Mouse (Mus musculus) lung, postnatal 0 days (tissue): ENCODE measurements around the gene Arid1a. TPM values are rescaled to one million over a fixed set of nuclear protein-coding genes. Genes with fewer than 3 reads are reported as not detected.

Experiments used
- ATAC-seq: fragments of 200-750 bp; cut with Nextera tagmentation; 2 replicates; pipeline ENCODE4 v1.8.0; 2017; ENCODE audit warnings: moderate library complexity
- DNase-seq: peaks from one replicate; pipeline ENCODE4 v3.0.0-alpha.2; 2016; ENCODE audit warnings: low spot score
- H3K27ac ChIP-seq: fragments of 300-500 bp; sonication (generic); 2 replicates; pipeline ENCODE4 v1.5.1; 2014; ENCODE audit warnings: antibody characterized with exemption, mild to moderate bottlenecking, low read length, mixed read lengths
- H3K27me3 ChIP-seq: fragments of 300-500 bp; sonication (generic); replicated peaks from 2 replicates; pipeline ENCODE4 v1.6.1; 2014; ENCODE audit warnings: low read length, mixed read lengths; ENCODE audit not compliant: insufficient read depth
- H3K36me3 ChIP-seq: fragments of 300-500 bp; sonication (generic); 2 replicates; pipeline ENCODE4 v1.6.1; 2014; ENCODE audit warnings: low read length, mixed read lengths; ENCODE audit not compliant: insufficient read depth
- H3K4me1 ChIP-seq: fragments of 300-500 bp; sonication (generic); 2 replicates; pipeline ENCODE4 v1.6.1; 2014; ENCODE audit warnings: antibody characterized with exemption, low read depth, low read length, mixed read lengths; ENCODE audit not compliant: insufficient read depth
- H3K4me2 ChIP-seq: fragments of 300-500 bp; sonication (generic); replicated peaks from 2 replicates; pipeline ENCODE4 v1.6.1; 2014; ENCODE audit warnings: low read depth, mild to moderate bottlenecking, low read length, moderate library complexity, mixed read lengths
- H3K4me3 ChIP-seq: fragments of 300-500 bp; sonication (generic); 2 replicates; pipeline ENCODE4 v1.5.1; 2014; ENCODE audit warnings: low read depth, low read length
- H3K9ac ChIP-seq: fragments of 300-500 bp; sonication (generic); replicated peaks from 2 replicates; pipeline ENCODE4 v1.6.1; 2014; ENCODE audit warnings: low read depth, mild to moderate bottlenecking
- H3K9me3 ChIP-seq: fragments of 300-500 bp; sonication (generic); 2 replicates; pipeline ENCODE4 v1.6.1; 2016; ENCODE audit warnings: low read length, mixed read lengths
- CTCF ChIP-seq: IDR thresholded peaks from 2 replicates; pipeline ENCODE4 v1.5.1; 2016; ENCODE audit warnings: antibody characterized with exemption, mild to moderate bottlenecking
- EP300 ChIP-seq: IDR thresholded peaks from 2 replicates; pipeline ENCODE4 v1.6.1; 2016; ENCODE audit warnings: antibody characterized with exemption, mild to moderate bottlenecking, control low read depth
- WGBS: fragments of 180-500 bp; shearing (Covaris S2); extraction: QIAGEN DNeasy Blood & Tissue Kit; methylation state at CpG from one replicate; pipeline ENCODE4 v1.1.7; 2014; 5-methylcytosine and 5-hydroxymethylcytosine counted together
- polyA plus RNA-seq: library from polyadenylated mRNA; unstranded; fragments of >200 nt; fragmentation: Nextera tagmentation; extraction: Ambion mirVana; gene quantifications from 2 replicates; pipeline ENCODE4 v1.2.1, GENCODE M21; 2015

The Arid1a gene
- polyA plus RNA-seq, 1 experiment from 2014 or later, result 13.7 TPM

DNA sequence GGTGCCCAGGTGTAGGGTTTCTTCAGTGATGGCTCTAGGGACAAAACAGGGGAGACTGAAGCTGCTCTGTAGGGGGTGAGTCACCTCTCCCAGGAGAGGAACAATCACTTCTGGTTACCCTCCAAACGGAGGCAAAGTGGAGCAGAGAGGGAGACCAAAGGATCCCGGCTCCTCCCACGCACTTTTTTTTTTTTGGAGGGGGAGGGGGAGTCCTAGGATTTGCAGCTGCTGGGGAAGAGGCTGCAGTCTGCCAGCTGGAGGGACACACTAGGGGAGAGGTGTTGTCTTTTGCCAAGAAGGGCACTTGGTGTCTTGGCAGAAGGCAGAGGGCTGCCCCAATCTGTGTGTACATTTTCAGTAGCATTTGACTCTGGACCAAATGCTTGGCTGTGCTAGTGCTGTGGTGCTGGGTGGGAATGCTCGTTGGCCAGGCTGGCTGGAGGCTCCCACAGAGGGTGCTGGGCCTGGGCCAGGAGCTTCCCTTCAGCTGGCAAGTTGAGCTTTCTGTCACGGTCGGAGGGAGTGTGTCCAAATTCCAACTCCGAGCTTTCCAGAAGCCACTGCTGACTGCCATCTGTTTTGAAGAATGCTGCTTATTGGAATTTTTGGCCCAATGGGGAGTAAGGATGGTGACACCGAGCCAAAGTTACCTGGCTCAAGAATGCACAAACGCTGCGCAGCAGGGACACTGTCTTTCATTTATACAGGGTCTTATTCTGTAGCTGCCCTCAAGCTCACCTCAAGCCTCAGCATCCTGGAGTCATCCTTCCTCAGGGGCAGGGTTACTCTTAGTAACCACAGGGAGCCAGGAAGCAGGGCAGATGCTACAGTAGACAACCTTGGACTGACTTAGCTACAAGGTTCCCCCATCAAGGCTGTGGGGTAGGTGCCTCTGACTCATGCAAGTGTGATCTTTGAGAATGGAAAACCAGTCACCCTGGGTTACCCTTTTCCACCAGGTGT is 96.1 kb downstream of the Arid1a start:
- H3K27ac ChIP-seq, result peak overlapping the region; percentile 98
- H3K9me3 ChIP-seq, result no peaks in the 10 kb centered on the region
- peak overlapping the region; percentile 58 for H3K9ac ChIP-seq
- peaks cover 10% of the 10 kb centered on the region for H3K4me1 ChIP-seq
- peak overlapping the region; percentile 66 for H3K4me2 ChIP-seq
- 4% methylated on average over 10 of the region's 10 CpGs for WGBS
- H3K36me3 ChIP-seq, result no peaks in the 10 kb centered on the region
- no peak for TF ChIP-seq CTCF
- TF ChIP-seq EP300, result peak; percentile 65; the same call in 1 of the 2 replicates
- peak overlapping the region; percentile 33 for H3K4me3 ChIP-seq
- DNase-seq (peak; percentile 93), ATAC-seq (peak; percentile 75)
- H3K27me3 ChIP-seq, result no peaks in the 10 kb centered on the region

DNA sequence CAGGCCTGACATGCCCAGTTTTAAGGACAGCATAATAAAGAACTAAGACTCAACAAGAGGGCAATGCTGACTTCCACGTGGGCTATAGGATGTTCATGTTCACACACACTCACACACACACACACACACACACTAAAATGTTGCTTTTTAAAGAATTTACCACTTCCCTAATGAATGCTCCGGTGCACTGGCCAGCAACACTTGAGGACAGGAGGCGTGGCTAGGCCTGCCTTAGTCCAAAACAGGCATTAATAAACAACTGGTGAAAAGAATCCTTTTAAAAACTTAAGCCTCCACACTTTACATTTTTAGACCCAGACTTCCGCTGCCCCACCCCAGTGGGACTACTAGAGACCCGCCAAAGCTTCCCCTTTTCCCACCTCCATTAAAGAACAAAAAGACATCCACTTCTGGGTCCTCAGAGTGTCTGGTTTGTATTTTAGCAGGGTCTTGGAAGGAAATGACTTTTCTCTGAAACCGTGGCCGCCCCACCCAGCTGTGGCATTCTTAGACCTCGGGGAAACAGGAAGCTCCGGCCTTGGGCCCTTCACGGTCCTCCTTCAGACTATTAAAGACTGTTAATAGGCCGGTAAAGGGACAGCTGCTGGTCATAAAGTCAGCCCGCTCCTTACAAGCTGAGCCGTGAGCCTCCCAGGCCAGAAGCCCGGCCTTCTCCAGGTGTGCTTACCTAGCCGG is 96.9 kb downstream of the Arid1a start:
- Histone ChIP-seq H3K4me2 (peak overlapping the region; percentile 66), H3K27ac (peak overlapping the region; percentile 98), H3K4me3 (peak overlapping the region; percentile 33), H3K27me3 (no peaks in the 10 kb centered on the region), H3K9ac (peak overlapping the region; percentile 58), H3K4me1 (peaks cover 10% of the 10 kb centered on the region), H3K9me3 (no peaks in the 10 kb centered on the region), H3K36me3 (no peaks in the 10 kb centered on the region)
- 2% methylated on average over 15 of the region's 15 CpGs for WGBS
- ATAC-seq (peak; percentile 71), DNase-seq (peak; percentile 89)
- TF ChIP-seq CTCF (no peak), EP300 (peak; percentile 27)

- Histone ChIP-seq H3K9ac (0 out of 2 replicates have a peak overlapping the region, but pooled peaks have one; percentile 13), H3K36me3 (no peaks in the 10 kb centered on the region), H3K4me3 (no peak overlapping the region), H3K4me1 (peaks cover 10% of the 10 kb centered on the region), H3K27me3 (no peaks in the 10 kb centered on the region), H3K9me3 (no peaks in the 10 kb centered on the region), H3K4me2 (peak overlapping the region; percentile 66), H3K27ac (peak overlapping the region; percentile 98)
- ATAC-seq (peak; percentile 45), DNase-seq (peak; percentile 82)
- WGBS, result 35% methylated on average over 2 of the region's 2 CpGs
- TF ChIP-seq CTCF, result no peak
- no peak for TF ChIP-seq EP300
These were observed 97.8 kb downstream of the Arid1a start for GRCm38 (mm10) chr4:133658729-133659128.

GRCm38 (mm10) chr4:133657829-133658458 is 98.6 kb downstream of the Arid1a start:
- DNase-seq (no peak), ATAC-seq (no peak)
- Histone ChIP-seq H3K9ac (no peak overlapping the region), H3K4me1 (peaks cover 10% of the 10 kb centered on the region), H3K4me2 (no peak overlapping the region), H3K9me3 (no peaks in the 10 kb centered on the region), H3K27ac (peak overlapping the region; percentile 66), H3K4me3 (no peak overlapping the region), H3K27me3 (no peaks in the 10 kb centered on the region), H3K36me3 (no peaks in the 10 kb centered on the region)
- WGBS, result 39% methylated on average over 5 of the region's 5 CpGs
- TF ChIP-seq EP300 (no peak), CTCF (no peak)

- Histone ChIP-seq H3K36me3 (no peaks in the 10 kb centered on the region), H3K27me3 (no peaks in the 10 kb centered on the region), H3K4me1 (peaks cover 10% of the 10 kb centered on the region), H3K4me3 (no peak overlapping the region), H3K27ac (no peak overlapping the region), H3K9ac (no peak overlapping the region), H3K9me3 (no peaks in the 10 kb centered on the region), H3K4me2 (no peak overlapping the region)
- peak; percentile 61 for DNase-seq
- TF ChIP-seq EP300, result no peak
- TF ChIP-seq CTCF, result no peak
- no peak for ATAC-seq
- WGBS, result 19% methylated on average over 4 of the region's 4 CpGs
These were observed 99.6 kb downstream of the Arid1a start for GRCm38 (mm10) chr4:133656997-133657396.

DNA sequence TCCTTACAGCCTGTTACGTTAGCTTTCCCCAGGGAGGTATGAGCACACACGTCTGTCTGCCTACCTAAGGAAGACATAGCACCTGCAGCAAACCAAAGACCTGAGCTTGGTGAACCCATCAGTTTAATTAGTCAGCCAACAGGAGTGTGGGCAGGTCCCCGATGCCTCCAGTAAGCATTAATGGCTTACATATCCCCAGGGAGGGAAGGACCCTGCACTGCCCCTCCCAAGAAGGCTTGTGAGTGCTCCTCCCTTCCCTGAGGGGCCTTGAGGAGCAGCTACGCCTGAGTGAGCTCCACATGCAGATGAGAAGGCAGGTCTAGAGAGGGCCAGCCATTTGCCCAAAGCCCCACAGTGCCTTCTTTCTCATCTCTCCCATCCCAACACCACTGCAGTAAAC is 100.3 kb downstream of the Arid1a start:
- Histone ChIP-seq H3K36me3 (no peaks in the 10 kb centered on the region), H3K4me2 (no peak overlapping the region), H3K9ac (no peak overlapping the region), H3K27ac (no peak overlapping the region), H3K27me3 (no peaks in the 10 kb centered on the region), H3K4me3 (no peak overlapping the region), H3K9me3 (no peaks in the 10 kb centered on the region), H3K4me1 (peaks cover 9% of the 10 kb centered on the region)
- DNase-seq, result no peak
- ATAC-seq, result no peak
- WGBS, result 47% methylated on average over 4 of the region's 4 CpGs
- TF ChIP-seq EP300, result no peak
- TF ChIP-seq CTCF, result no peak
